Mouse (Mus musculus): ENCODE results near the gene Akap12. TPM values are rescaled to one million over a fixed set of nuclear protein-coding genes. Genes with fewer than 3 reads are reported as not detected.

Akap12 gene
- polyA plus RNA-seq, 1 experiment: 0.43 TPM

- H3K4me3 ChIP-seq (ENCODE audit: insufficient read depth, low read length): no peak overlapping the region
- H3K4me1 ChIP-seq (ENCODE audit: control insufficient read depth, insufficient read depth, low read length): no peaks in the 10 kb centered on the region
- no peak for TF ChIP-seq CTCF (IDR thresholded peaks at IDR 0.05; ENCODE audit: low read depth, low read length)
- TF ChIP-seq POLR2A (IDR thresholded peaks at IDR 0.05; ENCODE audit: borderline replicate concordance, low read depth, low read length): no peak
- H3K27ac ChIP-seq (ENCODE audit: insufficient read depth, low read depth, low read length): no peak overlapping the region
These were observed 81.4 kb downstream of the Akap12 start for GRCm38 (mm10) chr10:4347591-4347990.

GRCm38 (mm10) chr10:4354371-4355260, 88.4 kb downstream of the Akap12 start:
- H3K4me1 ChIP-seq (ENCODE audit: control insufficient read depth, insufficient read depth, low read length): peaks cover 11% of the 10 kb centered on the region
- no peak overlapping the region for H3K4me3 ChIP-seq (ENCODE audit: insufficient read depth, low read length)
- TF ChIP-seq POLR2A (IDR thresholded peaks at IDR 0.05; ENCODE audit: borderline replicate concordance, low read depth, low read length): no peak
- no peak for TF ChIP-seq CTCF (IDR thresholded peaks at IDR 0.05; ENCODE audit: low read depth, low read length)
- H3K27ac ChIP-seq (ENCODE audit: insufficient read depth, low read depth, low read length): no peak overlapping the region

- H3K27ac ChIP-seq (ENCODE audit: insufficient read depth, low read depth, low read length): peak overlapping the region; percentile 31; the same call in 1 of the 2 replicates
- TF ChIP-seq CTCF (IDR thresholded peaks at IDR 0.05; ENCODE audit: low read depth, low read length) (no peak), POLR2A (IDR thresholded peaks at IDR 0.05; ENCODE audit: borderline replicate concordance, low read depth, low read length) (no peak)
These were observed 89.8 kb downstream of the Akap12 start for GRCm38 (mm10) chr10:4355882-4356451.

GRCm38 (mm10) chr10:4356640-4357039, 90.5 kb downstream of the Akap12 start:
- Histone ChIP-seq H3K27ac (ENCODE audit: insufficient read depth, low read depth, low read length) (peak overlapping the region; percentile 31), H3K4me3 (ENCODE audit: insufficient read depth, low read length) (no peak overlapping the region), H3K4me1 (ENCODE audit: control insufficient read depth, insufficient read depth, low read length) (peaks cover 11% of the 10 kb centered on the region)
- no peak for TF ChIP-seq POLR2A (IDR thresholded peaks at IDR 0.05; ENCODE audit: borderline replicate concordance, low read depth, low read length)
- TF ChIP-seq CTCF (IDR thresholded peaks at IDR 0.05; ENCODE audit: low read depth, low read length): no peak

More at GRCm38 (mm10) chr10:4355882-4356451, 89.8 kb downstream of the Akap12 start:
- Histone ChIP-seq H3K4me1 (ENCODE audit: control insufficient read depth, insufficient read depth, low read length) (peaks cover 11% of the 10 kb centered on the region), H3K4me3 (ENCODE audit: insufficient read depth, low read length) (no peak overlapping the region)

GRCm38 (mm10) chr10:4357435-4357834, 91.3 kb downstream of the Akap12 start:
- peaks cover 11% of the 10 kb centered on the region for H3K4me1 ChIP-seq (ENCODE audit: control insufficient read depth, insufficient read depth, low read length)
- H3K4me3 ChIP-seq (ENCODE audit: insufficient read depth, low read length): no peak overlapping the region
- no peak for TF ChIP-seq CTCF (IDR thresholded peaks at IDR 0.05; ENCODE audit: low read depth, low read length)
- no peak for TF ChIP-seq POLR2A (IDR thresholded peaks at IDR 0.05; ENCODE audit: borderline replicate concordance, low read depth, low read length)
- H3K27ac ChIP-seq (ENCODE audit: insufficient read depth, low read depth, low read length): no peak overlapping the region

- no peak overlapping the region for H3K4me3 ChIP-seq (ENCODE audit: insufficient read depth, low read length)
- no peak for TF ChIP-seq CTCF (IDR thresholded peaks at IDR 0.05; ENCODE audit: low read depth, low read length)
- no peaks in the 10 kb centered on the region for H3K4me1 ChIP-seq (ENCODE audit: control insufficient read depth, insufficient read depth, low read length)
- H3K27ac ChIP-seq (ENCODE audit: insufficient read depth, low read depth, low read length): no peak overlapping the region
These were observed 98.4 kb downstream of the Akap12 start for GRCm38 (mm10) chr10:4364618-4365017.

- no peak for TF ChIP-seq POLR2A (IDR thresholded peaks at IDR 0.05; ENCODE audit: borderline replicate concordance, low read depth, low read length)
- TF ChIP-seq CTCF (IDR thresholded peaks at IDR 0.05; ENCODE audit: low read depth, low read length): no peak
- H3K27ac ChIP-seq (ENCODE audit: insufficient read depth, low read depth, low read length): no peak overlapping the region
- H3K4me3 ChIP-seq (ENCODE audit: insufficient read depth, low read length): no peak overlapping the region
- peaks cover under 1% of the 10 kb centered on the region for H3K4me1 ChIP-seq (ENCODE audit: control insufficient read depth, insufficient read depth, low read length)
These were observed 103.9 kb downstream of the Akap12 start for GRCm38 (mm10) chr10:4370105-4370504.

GRCm38 (mm10) chr10:4372011-4372410, 105.8 kb downstream of the Akap12 start:
- H3K4me1 ChIP-seq (ENCODE audit: control insufficient read depth, insufficient read depth, low read length): peaks cover 14% of the 10 kb centered on the region
- H3K4me3 ChIP-seq (ENCODE audit: insufficient read depth, low read length): no peak overlapping the region
- H3K27ac ChIP-seq (ENCODE audit: insufficient read depth, low read depth, low read length): no peak overlapping the region
- TF ChIP-seq CTCF (IDR thresholded peaks at IDR 0.05; ENCODE audit: low read depth, low read length) (peak; percentile 9; the same call in 1 of the 2 replicates), POLR2A (IDR thresholded peaks at IDR 0.05; ENCODE audit: borderline replicate concordance, low read depth, low read length) (no peak)

GRCm38 (mm10) chr10:4373558-4373957, 107.4 kb downstream of the Akap12 start:
- TF ChIP-seq CTCF (IDR thresholded peaks at IDR 0.05; ENCODE audit: low read depth, low read length): no peak
- no peak for TF ChIP-seq POLR2A (IDR thresholded peaks at IDR 0.05; ENCODE audit: borderline replicate concordance, low read depth, low read length)
- Histone ChIP-seq H3K27ac (ENCODE audit: insufficient read depth, low read depth, low read length) (no peak overlapping the region), H3K4me1 (ENCODE audit: control insufficient read depth, insufficient read depth, low read length) (peaks cover 14% of the 10 kb centered on the region), H3K4me3 (ENCODE audit: insufficient read depth, low read length) (no peak overlapping the region)

GRCm38 (mm10) chr10:4374239-4374638, 108.1 kb downstream of the Akap12 start:
- H3K4me1 ChIP-seq (ENCODE audit: control insufficient read depth, insufficient read depth, low read length): peaks cover 14% of the 10 kb centered on the region
- H3K27ac ChIP-seq (ENCODE audit: insufficient read depth, low read depth, low read length): no peak overlapping the region
- no peak for TF ChIP-seq POLR2A (IDR thresholded peaks at IDR 0.05; ENCODE audit: borderline replicate concordance, low read depth, low read length)
- TF ChIP-seq CTCF (IDR thresholded peaks at IDR 0.05; ENCODE audit: low read depth, low read length): no peak
- no peak overlapping the region for H3K4me3 ChIP-seq (ENCODE audit: insufficient read depth, low read length)

Data from bone marrow macrophage, adult 2 months (primary cell).